Comparison of ENCODE assay signal across 15 mouse cellular contexts in the genomic region with DNA sequence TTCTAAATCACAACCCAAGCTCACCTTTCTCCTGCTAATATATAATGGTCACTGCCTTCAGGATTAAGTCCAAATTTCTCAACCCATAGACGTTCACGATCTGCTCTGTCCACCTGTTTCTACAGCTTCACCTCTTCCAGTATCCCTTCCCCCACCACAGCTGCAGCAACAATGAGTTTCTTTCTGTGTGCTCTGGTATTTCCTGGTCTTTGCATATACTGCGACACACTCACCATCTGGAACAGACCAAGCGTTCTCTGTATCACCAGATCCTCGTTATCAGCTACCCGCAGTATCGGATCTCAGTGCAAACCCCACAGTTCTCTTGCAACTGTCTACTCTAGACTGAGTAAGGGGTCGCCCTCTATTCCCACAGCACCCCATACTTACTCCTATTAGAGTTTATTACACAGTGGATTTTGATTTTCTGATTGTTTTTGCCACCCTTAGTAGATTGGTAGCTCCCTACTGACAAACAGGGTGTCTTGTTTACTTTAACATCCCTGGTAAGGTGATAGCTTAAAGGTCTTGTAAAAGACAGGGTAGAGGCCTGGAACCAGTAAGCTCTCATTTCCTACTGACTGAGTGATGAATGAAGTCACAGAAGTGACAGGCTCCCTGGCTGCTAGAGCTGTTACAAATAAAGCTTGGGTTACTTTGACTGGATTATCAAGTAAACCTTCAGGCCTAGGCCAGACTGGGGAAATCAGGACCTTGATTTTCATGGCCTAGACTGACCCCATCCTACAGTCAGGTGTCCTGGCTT. TPM values are rescaled to one million over a fixed set of nuclear protein-coding genes. Genes with fewer than 3 reads are reported as not detected.
DNase-seq lines count a peak whose midpoint lies in the region; ATAC-seq and TF ChIP-seq lines count a peak whose summit lies in the region.
"Had no signal": no experiment of that assay in that cellular context is flagged by ENCODE, and none has a peak within 500 bp of the region (broad histone marks: within the 10 kb centered on the region; RNA-seq: fewer than 3 reads in every experiment).

No protein-coding gene starts in this region.

- no peak for TF ChIP-seq EP300 in stomach, postnatal 0 days (optimal IDR thresholded peaks at IDR 0.05)

- DNase-seq in heart, postnatal 10 days, result no peak
- peak; percentile 13 for DNase-seq in thymus, postnatal 14 days
- no peak for DNase-seq in thymus, postnatal 36 days
- DNase-seq in stomach, postnatal 0 days (ENCODE audit: low spot score), result peak; percentile 68
- no peak for DNase-seq in right cerebral cortex, adult 18-20 months
- DNase-seq in layer of hippocampus, postnatal 10 days (ENCODE audit: low spot score in 2 of 2), result no peak
- DNase-seq: cerebellum, adult 9-10 months; gastrocnemius, postnatal 36 days had no signal

- no peak for TF ChIP-seq CTCF in intestine, postnatal 0 days (IDR thresholded peaks at IDR 0.05; ENCODE audit: low read depth)
- TF ChIP-seq CTCF in stomach, postnatal 0 days (IDR thresholded peaks at IDR 0.05; ENCODE audit: low read depth), result no peak

- H3K4me2 ChIP-seq in heart, embryonic 16.5 days (ENCODE audit: low read depth, low read length), result no peak overlapping the region
- no peak overlapping the region for H3K4me2 ChIP-seq in intestine, postnatal 0 days (replicated peaks; ENCODE audit: low read depth)
- H3K4me2 ChIP-seq in stomach, postnatal 0 days (replicated peaks; ENCODE audit: low read depth), result no peak overlapping the region
- H3K4me2 ChIP-seq: liver, embryonic 15.5 days; midbrain, embryonic 15.5 days; neural tube, embryonic 15.5 days had no signal

- H3K27ac ChIP-seq in heart, embryonic 16.5 days (ENCODE audit: low read length), result no peak overlapping the region
- H3K27ac ChIP-seq in intestine, postnatal 0 days (ENCODE audit: low read depth, low read length), result no peak overlapping the region
- peak overlapping the region; percentile 63 for H3K27ac ChIP-seq in stomach, postnatal 0 days (replicated peaks)
- H3K27ac ChIP-seq: forebrain, embryonic 10.5 days; liver, embryonic 15.5 days; midbrain, embryonic 15.5 days; neural tube, embryonic 15.5 days had no signal

- no peaks in the 10 kb centered on the region for H3K9me3 ChIP-seq in heart, embryonic 16.5 days (replicated peaks; ENCODE audit: control insufficient read depth, low read length)
- H3K9me3 ChIP-seq in intestine, postnatal 0 days (ENCODE audit: control insufficient read depth), result no peaks in the 10 kb centered on the region
- no peaks in the 10 kb centered on the region for H3K9me3 ChIP-seq in stomach, postnatal 0 days (ENCODE audit: control insufficient read depth, low read length)
- H3K9me3 ChIP-seq: forebrain, embryonic 10.5 days; liver, embryonic 15.5 days; midbrain, embryonic 15.5 days; neural tube, embryonic 15.5 days had no signal

- WGBS in heart, embryonic 16.5 days, result 37% methylated on average over 8 of the region's 8 CpGs
- 32% methylated on average over 8 of the region's 8 CpGs for WGBS in intestine, postnatal 0 days
- WGBS in stomach, postnatal 0 days, result 42% methylated on average over 8 of the region's 8 CpGs

- H3K4me1 ChIP-seq in heart, embryonic 16.5 days (ENCODE audit: control insufficient read depth, insufficient read depth, low read length), result peaks cover 5% of the 10 kb centered on the region
- 0 out of 2 replicates have a peak, but pooled peaks cover 7% of the 10 kb centered on the region for H3K4me1 ChIP-seq in intestine, postnatal 0 days (replicated peaks; ENCODE audit: control insufficient read depth, insufficient read depth, low read length)
- H3K4me1 ChIP-seq in stomach, postnatal 0 days (replicated peaks; ENCODE audit: control insufficient read depth, insufficient read depth), result no peaks in the 10 kb centered on the region
- H3K4me1 ChIP-seq: liver, embryonic 15.5 days; midbrain, embryonic 15.5 days; neural tube, embryonic 15.5 days had no signal

- no peaks in the 10 kb centered on the region for H3K27me3 ChIP-seq in heart, embryonic 16.5 days (ENCODE audit: control insufficient read depth, insufficient read depth, low read length)
- no peaks in the 10 kb centered on the region for H3K27me3 ChIP-seq in intestine, postnatal 0 days (replicated peaks; ENCODE audit: control insufficient read depth, insufficient read depth, low read length)
- no peaks in the 10 kb centered on the region for H3K27me3 ChIP-seq in stomach, postnatal 0 days (ENCODE audit: control insufficient read depth, insufficient read depth, low read length)
- H3K27me3 ChIP-seq: liver, embryonic 15.5 days; midbrain, embryonic 15.5 days; neural tube, embryonic 15.5 days had no signal

- no peak overlapping the region for H3K4me3 ChIP-seq in heart, embryonic 16.5 days (ENCODE audit: low read length)
- no peak overlapping the region for H3K4me3 ChIP-seq in intestine, postnatal 0 days (ENCODE audit: low read depth, low read length)
- H3K4me3 ChIP-seq in stomach, postnatal 0 days (ENCODE audit: low read depth, low read length), result no peak overlapping the region
- H3K4me3 ChIP-seq: forebrain, embryonic 10.5 days; liver, embryonic 15.5 days; midbrain, embryonic 15.5 days; neural tube, embryonic 15.5 days had no signal

- ATAC-seq in heart, embryonic 16.5 days (replicated peaks; ENCODE audit: extremely low read depth, insufficient read depth, low FRiP score), result peak; percentile 56
- peak; percentile 95 for ATAC-seq in intestine, postnatal 0 days
- ATAC-seq in stomach, postnatal 0 days (ENCODE audit: low FRiP score, low TSS enrichment), result peak; percentile 88
- ATAC-seq: hindbrain, embryonic 16.5 days; midbrain, embryonic 15.5 days had no signal

- intact Hi-C loops in heart, postnatal 10 days (cut with DNase I), result loop anchor here (5.0 kb wide), 1 partner anchor 35 kb away; the partner anchor contains the start of gene Erbin

- no peak overlapping the region for H3K9ac ChIP-seq in heart, embryonic 16.5 days (ENCODE audit: low read length)
- H3K9ac ChIP-seq in intestine, postnatal 0 days (ENCODE audit: low read depth, low read length), result no peak overlapping the region
- H3K9ac ChIP-seq in stomach, postnatal 0 days (ENCODE audit: low read length), result no peak overlapping the region
- H3K9ac ChIP-seq: liver, embryonic 15.5 days; midbrain, embryonic 15.5 days; neural tube, embryonic 15.5 days had no signal

- no peaks in the 10 kb centered on the region for H3K36me3 ChIP-seq in heart, embryonic 16.5 days (ENCODE audit: control insufficient read depth, insufficient read depth)
- H3K36me3 ChIP-seq in intestine, postnatal 0 days (ENCODE audit: control insufficient read depth, insufficient read depth), result no peaks in the 10 kb centered on the region
- no peaks in the 10 kb centered on the region for H3K36me3 ChIP-seq in stomach, postnatal 0 days (ENCODE audit: control insufficient read depth, insufficient read depth, low read length)
- H3K36me3 ChIP-seq: forebrain, embryonic 10.5 days; liver, embryonic 15.5 days; midbrain, embryonic 15.5 days; neural tube, embryonic 15.5 days had no signal

RNA-seq across cellular contexts. Expression of gene Erbin, which starts 37.0 kb away (rescaled TPM):
- 10.2 TPM in 2 replicates for polyA plus RNA-seq in heart, embryonic 16.5 days (2015; fragmentation: Nextera tagmentation; extraction: Ambion mirVana)
- total RNA-seq in heart, postnatal 10 days (2021), result 10 to 100 TPM; 71.2 to 73.8 TPM
- polyA plus RNA-seq in intestine, postnatal 0 days (2015; fragmentation: Nextera tagmentation; extraction: Ambion mirVana), result 28.4 and 31.1 TPM in 2 replicates
- 15.7 and 16.1 TPM in 2 replicates for polyA plus RNA-seq in stomach, postnatal 0 days (2015; fragmentation: Nextera tagmentation; extraction: Ambion mirVana)
- 10 to 100 TPM; 35.0 to 37.3 TPM for total RNA-seq in layer of hippocampus, postnatal 10 days (2021)

Comparison
In these comparisons a context has a peak if more than half of its experiments do, and no peak if none do; other contexts are left out.
1. DNase-seq: peak in thymus, postnatal 14 days (single experiment) and stomach, postnatal 0 days (single experiment); none in heart, postnatal 10 days (0 of 2), thymus, postnatal 36 days (0 of 2), right cerebral cortex, adult 18-20 months (single experiment) and layer of hippocampus, postnatal 10 days (0 of 2).
2. Peak in every context shown above with its lines, with median percentiles within 50 percentile points of each other: ATAC-seq.